Mouse (Mus musculus) megakaryocyte, embryonic 14.5 days (primary cell): ENCODE measurements around the gene Slc22a4.

ENCODE experiments used
- FLI1 ChIP-seq: IDR thresholded peaks from 2 replicates; pipeline ENCODE4 v1.6.1; 2012; ENCODE audit warnings: low read length, inconsistent platforms, mixed read lengths
- GATA1 ChIP-seq: IDR thresholded peaks from 3 replicates; pipeline ENCODE4 v1.6.1; 2012; ENCODE audit warnings: mixed read lengths, low read length, inconsistent platforms, borderline replicate concordance

DNA sequence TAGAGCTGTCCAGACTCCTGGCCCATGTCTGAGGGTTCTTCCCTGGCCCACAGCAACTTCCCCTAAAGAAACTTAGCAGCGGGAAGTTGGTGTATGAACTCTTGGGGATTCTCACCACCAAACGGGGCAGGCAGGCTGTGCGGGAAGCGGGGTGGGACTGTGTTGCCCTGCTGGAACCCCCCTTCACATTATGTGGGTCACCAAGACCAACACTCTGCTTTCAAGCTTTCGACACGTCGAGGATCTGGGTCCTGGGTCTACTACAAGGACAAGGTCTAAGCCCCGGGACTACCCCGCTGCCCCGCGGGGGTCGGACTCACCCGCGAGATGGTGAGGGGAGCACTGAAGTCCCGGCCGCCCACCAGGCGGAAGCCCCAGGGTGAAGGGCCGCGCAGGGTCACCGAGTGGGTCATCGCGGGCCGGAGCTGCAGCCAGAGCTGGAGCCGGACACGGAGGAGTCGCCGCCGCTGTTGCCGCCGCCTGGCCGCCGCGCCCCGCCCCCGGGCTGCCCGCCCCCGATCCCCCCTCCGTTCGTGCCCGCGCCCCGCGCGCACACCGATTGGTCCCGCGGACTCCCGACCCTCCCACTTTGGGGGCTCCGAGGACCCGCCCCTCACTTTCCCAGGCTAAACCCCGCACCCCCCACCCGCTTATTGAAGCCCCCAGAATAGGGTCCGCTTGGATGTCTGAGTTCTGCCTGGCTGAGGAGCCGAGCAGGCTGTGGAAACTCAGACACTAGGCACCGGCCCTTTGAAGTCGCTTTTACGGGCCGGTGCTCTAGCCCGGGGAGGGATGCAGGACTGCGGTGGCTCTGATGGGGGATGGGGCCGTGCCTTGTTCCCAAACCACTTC is 40.9 kb upstream of the Slc22a4 start, which contains the start of gene Pdlim4:
- TF ChIP-seq GATA1 (no peak), FLI1 (no peak)
